Mouse (Mus musculus) ES-E14 (cell line): Measurements from ENCODE around the gene Ush2a. TPM values are rescaled to one million over a fixed set of nuclear protein-coding genes. Genes with fewer than 3 reads are reported as not detected.

Experiments
- DNase-seq: peaks from one replicate; pipeline ENCODE4 v3.0.0-alpha.2; 2013; ENCODE audit warnings: low read depth, low spot score
- H3K27ac ChIP-seq: 2 replicates; pipeline ENCODE4 v1.5.1; 2012; ENCODE audit warnings: low read depth, mild to moderate bottlenecking, low read length, moderate library complexity, mixed read lengths; ENCODE audit not compliant: poor library complexity, insufficient read depth, severe bottlenecking
- H3K36me3 ChIP-seq: 2 replicates; pipeline ENCODE4 v1.6.1; 2012; ENCODE audit warnings: mild to moderate bottlenecking, low read length, moderate library complexity, mixed read lengths; ENCODE audit not compliant: control insufficient read depth, poor library complexity, insufficient read depth, severe bottlenecking
- H3K4me1 ChIP-seq, 2 experiments: fragments of 150-350 bp in 1 of 2; sonication (generic) in 1 of 2; 2 replicates each; pipeline ENCODE4 v1.6.1; 2012; ENCODE audit warnings: low read length in 2 of 2, mild to moderate bottlenecking in 1 of 2, mixed read lengths in 1 of 2; ENCODE audit not compliant: control insufficient read depth in 2 of 2, insufficient read depth in 2 of 2, poor library complexity in 1 of 2
- H3K4me3 ChIP-seq, 2 experiments: fragments of 150-350 bp in 1 of 2; sonication (generic) in 1 of 2; 2 replicates each; pipeline ENCODE4 v1.5.1; 2012; ENCODE audit warnings: low read length in 2 of 2, low read depth in 1 of 2, mild to moderate bottlenecking in 1 of 2, mixed read lengths in 1 of 2; ENCODE audit not compliant: insufficient read depth in 1 of 2, poor library complexity in 1 of 2, severe bottlenecking in 1 of 2
- H3K9ac ChIP-seq: 2 replicates; pipeline ENCODE4 v1.6.1; 2012; ENCODE audit warnings: low read depth, mild to moderate bottlenecking, low read length, mixed read lengths; ENCODE audit not compliant: poor library complexity, insufficient read depth, severe bottlenecking
- H3K9me3 ChIP-seq: fragments of 150-350 bp; sonication (generic); 2 replicates; pipeline ENCODE4 v1.6.1; 2012; ENCODE audit warnings: low read depth, mild to moderate bottlenecking, low read length; ENCODE audit not compliant: control insufficient read depth, insufficient read depth
- CHD2 ChIP-seq: IDR thresholded peaks from 2 replicates; pipeline ENCODE4 v1.6.1; 2014; ENCODE audit warnings: mild to moderate bottlenecking, low read depth, low read length, inconsistent platforms
- HCFC1 ChIP-seq: IDR thresholded peaks from 2 replicates; pipeline ENCODE4 v1.6.1; 2012; ENCODE audit warnings: low read length, inconsistent platforms, borderline replicate concordance; ENCODE audit not compliant: insufficient read depth
- MAFK ChIP-seq: IDR thresholded peaks from 2 replicates; pipeline ENCODE4 v1.6.1; 2014; ENCODE audit warnings: mild to moderate bottlenecking, low read depth, low read length, inconsistent platforms; ENCODE audit not compliant: insufficient read depth
- ZC3H11A ChIP-seq: IDR thresholded peaks from 2 replicates; pipeline ENCODE4 v1.6.1; 2012; ENCODE audit warnings: low read depth, mild to moderate bottlenecking, inconsistent platforms, low read length, borderline replicate concordance
- ZNF384 ChIP-seq: IDR thresholded peaks from 2 replicates; pipeline ENCODE4 v1.6.1; 2012; ENCODE audit warnings: low read depth, low read length, inconsistent platforms
- in situ Hi-C, 2 experiments: fragments of 600-800 bp; cut with MboI; formaldehyde crosslinking; loops; one replicate each; pipeline ENCODE4 v1.15.1; 2025; ENCODE audit warnings: low sequenced_read_pairs in 2 of 2, inconsistent platforms in 1 of 2; ENCODE audit not compliant: unreplicated experiment in 2 of 2
- total RNA-seq: library from RNA; depleted of rRNA; stranded (reverse); fragments of 300-350 nt; gene quantifications from 2 replicates; pipeline ENCODE4 v1.2.3, GENCODE M21; 2012

Ush2a gene
- total RNA-seq, 1 experiment: 0.22 TPM

GRCm38 (mm10) chr1:188896906-188897551 lies 635.2 kb downstream of the Ush2a start:
- Histone ChIP-seq H3K4me1 (peaks cover 0 to 2% of the 10 kb centered on the region in 2 experiments; a peak in 1 of 4 replicates), H3K4me3 (no peak overlapping the region), H3K36me3 (no peaks in the 10 kb centered on the region), H3K27ac (no peak overlapping the region), H3K9ac (no peak overlapping the region), H3K9me3 (no peaks in the 10 kb centered on the region)
- in situ Hi-C loops: no loop called here
- no peak for DNase-seq
- TF ChIP-seq CHD2: no peak
- TF ChIP-seq MAFK: no peak
- no peak for TF ChIP-seq HCFC1

GRCm38 (mm10) chr1:188904091-188904490 lies 642.3 kb downstream of the Ush2a start:
- Histone ChIP-seq H3K9ac (no peak overlapping the region), H3K36me3 (no peaks in the 10 kb centered on the region), H3K9me3 (no peaks in the 10 kb centered on the region), H3K4me3 (no peak overlapping the region), H3K4me1 (no peaks in the 10 kb centered on the region), H3K27ac (no peak overlapping the region)
- TF ChIP-seq MAFK: no peak
- no peak for TF ChIP-seq ZC3H11A
- TF ChIP-seq ZNF384: no peak
- DNase-seq: no peak
- in situ Hi-C loops: no loop called here

- Histone ChIP-seq H3K9ac (no peak overlapping the region), H3K4me3 (no peak overlapping the region), H3K27ac (no peak overlapping the region), H3K9me3 (no peaks in the 10 kb centered on the region), H3K36me3 (no peaks in the 10 kb centered on the region), H3K4me1 (no peaks in the 10 kb centered on the region)
- no peak for DNase-seq
- TF ChIP-seq MAFK: no peak
- TF ChIP-seq ZC3H11A: no peak
- TF ChIP-seq ZNF384: no peak
- no peak for TF ChIP-seq HCFC1
- no peak for TF ChIP-seq CHD2
- in situ Hi-C loops: no loop called here
Observed at GRCm38 (mm10) chr1:188906175-188906574, 644.4 kb downstream of the Ush2a start.

GRCm38 (mm10) chr1:188910656-188911055 lies 648.8 kb downstream of the Ush2a start:
- no peak overlapping the region for H3K27ac ChIP-seq
- no peaks in the 10 kb centered on the region for H3K9me3 ChIP-seq
- no peak overlapping the region for H3K9ac ChIP-seq
- no peaks in the 10 kb centered on the region for H3K4me1 ChIP-seq
- H3K36me3 ChIP-seq: no peaks in the 10 kb centered on the region
- H3K4me3 ChIP-seq: no peak overlapping the region
- in situ Hi-C loops: no loop called here
- TF ChIP-seq MAFK (no peak), ZC3H11A (no peak), CHD2 (no peak), ZNF384 (no peak), HCFC1 (no peak)
- DNase-seq: no peak

GRCm38 (mm10) chr1:188919946-188920345 lies 658.1 kb downstream of the Ush2a start:
- TF ChIP-seq ZNF384: no peak
- TF ChIP-seq CHD2: no peak
- no peak for TF ChIP-seq HCFC1
- TF ChIP-seq ZC3H11A: no peak
- no peak for TF ChIP-seq MAFK

More at GRCm38 (mm10) chr1:188919946-188920345, 658.1 kb downstream of the Ush2a start:
- in situ Hi-C loops: no loop called here
- DNase-seq: no peak
- no peak overlapping the region for H3K4me3 ChIP-seq
- H3K9me3 ChIP-seq: no peaks in the 10 kb centered on the region
- no peaks in the 10 kb centered on the region for H3K4me1 ChIP-seq
- H3K36me3 ChIP-seq: no peaks in the 10 kb centered on the region
- H3K9ac ChIP-seq: no peak overlapping the region
- H3K27ac ChIP-seq: no peak overlapping the region
